Mouse (Mus musculus) lung, postnatal 0 days (tissue): ENCODE results near the gene Rdh12.
A peak's percentile ranks its signal among the peaks of the same experiment; 100 is the strongest.

Source experiments
- CTCF ChIP-seq: IDR thresholded peaks from 2 replicates; pipeline ENCODE4 v1.5.1; 2016; ENCODE audit warnings: antibody characterized with exemption, mild to moderate bottlenecking
- EP300 ChIP-seq: IDR thresholded peaks from 2 replicates; pipeline ENCODE4 v1.6.1; 2016; ENCODE audit warnings: antibody characterized with exemption, mild to moderate bottlenecking, control low read depth

- peak; percentile 43 for TF ChIP-seq CTCF
- TF ChIP-seq EP300, result no peak
Observed at GRCm38 (mm10) chr12:79190931-79191673, 17.6 kb upstream of the Rdh12 start.
